Mouse (Mus musculus) layer of hippocampus, postnatal 10 days (tissue): Measurements from ENCODE around the gene Tmem260. TPM values are rescaled to one million over a fixed set of nuclear protein-coding genes. Genes with fewer than 3 reads are reported as not detected.
"Not testable (repeated sequence)": the region's sequence is repeated elsewhere in the genome, so short reads cannot be mapped to it uniquely, and the experiment has no call there.

Source experiments
- DNase-seq, 2 experiments: peaks; one replicate each; pipeline ENCODE4 v3.0.0; 2021; ENCODE audit warnings: low spot score in 2 of 2
- long read RNA-seq: library from polyadenylated mRNA; stranded (forward); transcript quantifications from one replicate; pipeline ENCODE4 v2.0.0, GENCODE M21; 2023
- total RNA-seq, 2 experiments: library from RNA; stranded (reverse); gene quantifications; 2 replicates each; pipeline ENCODE4 v1.2.3; 2021

The Tmem260 gene
- 10 to 100 TPM; 19.1 to 21.8 TPM for total RNA-seq
- long read RNA-seq, full-length matches to known transcripts: 6 of 10 reads
- long read RNA-seq, partial matches to known transcripts: 2 of 10 reads
- long read RNA-seq, other reads (novel, unspliced or antisense): 2 of 10 reads

DNA sequence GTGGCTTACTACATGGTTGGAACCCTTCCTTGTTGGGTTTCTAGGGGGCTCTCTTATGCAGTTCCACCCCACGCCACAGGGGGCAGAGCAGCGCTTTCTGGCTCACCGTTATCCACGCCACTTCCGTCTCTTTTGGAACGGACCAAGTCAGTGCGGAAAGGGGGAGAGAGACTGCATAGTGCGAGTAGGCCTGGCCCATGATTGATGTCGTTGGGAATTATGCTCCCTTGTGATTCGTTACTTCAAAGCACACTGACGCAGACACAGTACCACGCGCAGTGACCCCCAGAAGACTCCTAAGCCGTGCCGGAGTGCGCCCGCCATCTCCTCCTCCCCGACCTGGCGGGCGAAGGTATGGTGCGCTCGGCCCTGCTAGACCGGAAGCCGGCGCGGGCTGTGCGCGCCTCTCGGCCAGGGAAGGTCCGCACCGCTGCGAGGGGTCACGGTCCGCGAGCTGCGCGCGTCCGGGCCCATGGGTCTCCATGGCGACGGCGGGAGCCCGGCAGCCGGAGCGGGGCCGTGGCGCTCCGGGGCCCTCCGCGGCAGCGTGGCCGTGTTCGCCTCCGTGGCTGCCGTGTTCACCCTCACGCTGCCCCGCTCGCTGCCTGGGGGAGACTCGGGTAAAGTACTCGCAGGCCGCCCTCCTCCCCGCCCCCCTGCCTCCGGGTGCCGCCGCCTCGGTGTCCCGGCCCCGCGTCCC, at the start of gene Tmem260:
TSS of gene Tmem260 (plus strand) at position 141 of the 700 bp plus-strand sequence.
- DNase-seq: peak; percentile 97

GRCm38 (mm10) chr14:48406086-48406485, 39.8 kb upstream of the Tmem260 start:
- no peak for DNase-seq

DNA sequence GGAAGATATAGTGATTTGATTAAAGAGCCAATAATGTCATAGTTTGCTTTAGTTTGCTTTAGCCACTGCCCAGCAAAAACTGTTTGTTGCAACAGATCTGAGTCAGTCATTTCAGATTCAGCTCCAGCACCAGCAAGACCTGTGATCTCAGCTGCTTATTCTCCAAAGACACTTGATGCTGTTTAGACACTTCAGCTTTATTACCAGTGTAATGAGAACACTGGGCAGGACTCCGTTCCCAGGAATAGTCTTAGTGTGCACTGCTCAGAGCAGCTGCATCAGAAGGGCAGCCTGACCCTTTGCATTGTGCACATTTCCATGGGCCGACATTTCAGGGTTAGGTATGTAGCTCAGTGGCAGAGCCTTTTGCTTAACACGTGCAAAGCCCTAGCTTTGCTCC, 28.9 kb upstream of the Tmem260 start:
- DNase-seq: no peak

GRCm38 (mm10) chr14:48418264-48418663, 27.7 kb upstream of the Tmem260 start:
- no peak for DNase-seq

- DNase-seq: no peak
Observed at GRCm38 (mm10) chr14:48418672-48419071, 27.3 kb upstream of the Tmem260 start.

DNA sequence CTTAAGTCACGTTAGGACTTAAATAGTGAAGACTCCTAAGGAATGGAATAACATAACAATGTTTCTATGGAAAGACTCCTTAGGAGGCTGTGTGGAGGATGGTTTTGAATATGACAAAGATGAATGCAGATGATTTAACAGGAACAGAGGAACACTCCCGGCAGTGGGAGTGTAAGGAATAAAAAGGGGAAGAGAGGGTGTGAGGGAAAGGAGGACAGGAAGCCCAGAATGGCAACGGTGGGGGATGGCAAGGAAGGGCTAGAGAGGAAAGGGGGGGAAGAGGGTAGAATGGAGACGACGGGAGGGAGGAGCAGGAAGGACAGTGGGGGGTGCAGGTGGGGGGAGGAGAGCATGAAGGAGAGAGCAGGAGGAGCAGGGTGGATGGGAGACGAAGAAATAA, 24.4 kb upstream of the Tmem260 start:
- DNase-seq: no peak

DNA sequence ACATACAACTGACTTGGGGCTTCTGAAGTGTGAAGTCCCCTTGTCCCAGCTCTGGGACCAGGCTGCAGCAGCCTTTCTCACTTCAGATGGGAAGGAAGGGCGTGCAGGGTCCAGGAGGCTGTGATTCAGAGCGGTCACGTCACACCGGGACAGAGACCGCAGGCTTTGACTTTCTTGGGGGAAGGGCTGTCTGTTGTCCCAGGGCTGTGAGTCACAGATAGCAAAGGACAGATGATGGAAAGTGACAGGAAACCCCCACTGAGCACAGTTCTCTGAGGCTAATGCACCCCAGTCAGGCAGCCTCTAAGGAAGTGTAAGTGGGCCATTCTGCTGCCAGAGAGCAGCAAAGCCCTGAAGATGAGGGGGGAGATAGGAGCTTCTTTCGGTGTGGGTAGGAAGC, 23.9 kb upstream of the Tmem260 start:
- DNase-seq: no peak

- DNase-seq: no peak
Observed at GRCm38 (mm10) chr14:48422436-48422835, 23.5 kb upstream of the Tmem260 start.

- DNase-seq: no peak
Observed at GRCm38 (mm10) chr14:48422901-48423300, 23.0 kb upstream of the Tmem260 start.

- no peak for DNase-seq
Observed at GRCm38 (mm10) chr14:48431978-48432377, 13.9 kb upstream of the Tmem260 start.

DNA sequence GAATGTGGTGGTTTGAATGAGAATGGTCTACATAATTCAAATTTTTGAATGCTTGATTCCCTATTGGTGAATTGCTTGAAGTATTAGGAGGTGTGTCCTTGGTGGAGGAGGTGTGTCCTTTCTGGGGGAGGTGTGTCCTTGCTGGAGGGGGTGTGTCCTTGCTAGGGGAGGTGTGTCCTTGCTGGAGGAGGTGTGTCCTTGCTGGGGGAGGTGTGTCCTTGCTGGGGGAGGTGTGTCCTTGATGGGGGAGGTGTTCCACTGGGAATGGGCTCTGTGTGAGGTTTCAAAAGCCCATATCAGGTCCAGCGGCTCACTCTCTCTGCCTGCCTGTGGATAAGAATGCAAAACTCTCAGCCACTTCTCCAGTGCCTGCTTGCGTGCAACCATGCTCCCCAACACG, 2.1 kb upstream of the Tmem260 start:
- no peak for DNase-seq

DNA sequence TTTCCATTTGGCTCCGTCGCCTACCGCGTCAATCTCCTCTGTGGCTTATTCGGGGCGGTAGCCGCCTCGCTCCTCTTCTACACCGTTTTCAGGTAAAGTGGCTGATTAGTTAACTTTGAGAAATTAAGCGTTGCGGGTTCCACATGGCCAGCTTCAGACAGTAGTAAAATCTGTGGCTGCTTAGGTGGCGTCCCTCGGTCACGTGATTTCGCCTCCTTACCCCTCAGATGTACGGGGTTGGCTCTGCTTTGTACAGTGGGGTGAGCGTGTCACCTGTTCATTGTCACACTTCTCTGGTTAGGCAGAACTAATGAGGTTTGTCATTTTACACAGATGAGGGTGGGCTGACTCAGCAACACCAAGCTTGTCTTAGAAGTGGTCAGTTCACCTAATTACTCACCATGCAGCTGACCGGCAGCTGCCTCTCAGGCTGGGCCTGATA, 6.1 kb downstream of the Tmem260 start:
- DNase-seq: no peak

DNA sequence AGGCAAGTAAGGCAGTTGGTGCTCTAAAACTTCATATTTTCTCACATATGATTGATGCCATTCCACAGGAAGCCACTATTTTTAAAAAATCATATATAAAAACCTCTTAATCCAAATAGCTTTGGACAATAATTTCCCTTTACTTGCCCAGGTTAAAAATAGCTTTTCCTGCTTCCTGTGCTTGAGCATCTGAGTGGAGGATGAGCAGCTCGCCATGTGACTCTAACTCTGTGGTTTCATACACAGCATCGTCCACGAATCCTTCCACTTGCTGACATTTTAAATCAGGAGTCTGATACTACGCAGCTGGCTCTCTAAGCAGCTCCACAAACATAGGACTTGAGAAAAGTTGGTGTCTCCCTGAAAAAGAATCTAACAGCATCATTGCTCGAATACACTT, 7.5 kb downstream of the Tmem260 start:
- no peak for DNase-seq

DNA sequence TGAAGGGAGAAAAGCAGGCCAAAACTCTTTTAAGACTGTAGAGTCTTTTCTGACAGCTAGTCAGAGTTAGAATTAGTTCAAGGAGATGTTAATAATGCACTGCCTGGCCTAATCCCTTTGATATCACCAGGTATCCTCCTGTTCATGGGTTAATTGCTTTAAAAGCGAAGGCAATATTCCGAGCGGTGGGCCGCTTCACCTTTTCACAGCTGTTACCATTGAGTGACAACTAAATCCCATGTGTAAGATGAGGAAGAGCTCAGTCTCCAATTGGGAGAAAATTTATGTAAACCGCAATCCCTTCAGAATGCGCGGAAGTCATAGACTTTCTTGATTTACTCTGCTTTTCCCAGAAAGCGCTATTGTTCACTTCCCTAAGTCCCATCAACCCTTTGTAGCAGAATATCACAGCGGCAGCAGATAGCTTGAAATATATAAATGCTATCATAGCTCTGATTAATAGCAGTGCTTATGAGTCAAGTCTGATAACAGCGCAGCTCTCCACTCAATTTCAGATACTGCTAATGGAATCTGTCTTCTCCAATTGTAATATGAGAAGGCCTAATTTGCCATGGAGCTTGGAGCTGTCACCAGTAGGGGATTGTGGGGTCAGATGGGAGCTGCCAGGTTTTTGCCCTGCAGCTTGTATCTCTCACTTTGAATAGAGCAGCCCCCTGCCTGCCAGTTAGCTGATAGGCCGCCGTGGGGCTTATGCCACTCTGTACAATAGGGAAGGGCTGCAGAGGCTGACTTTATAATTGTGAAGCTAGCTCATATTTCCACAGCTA, 10.6 kb downstream of the Tmem260 start:
- no peak for DNase-seq

- DNase-seq: no peak
Observed at GRCm38 (mm10) chr14:48457288-48457938, 11.5 kb downstream of the Tmem260 start.

GRCm38 (mm10) chr14:48458901-48459300, 13.0 kb downstream of the Tmem260 start:
- no peak for DNase-seq

DNA sequence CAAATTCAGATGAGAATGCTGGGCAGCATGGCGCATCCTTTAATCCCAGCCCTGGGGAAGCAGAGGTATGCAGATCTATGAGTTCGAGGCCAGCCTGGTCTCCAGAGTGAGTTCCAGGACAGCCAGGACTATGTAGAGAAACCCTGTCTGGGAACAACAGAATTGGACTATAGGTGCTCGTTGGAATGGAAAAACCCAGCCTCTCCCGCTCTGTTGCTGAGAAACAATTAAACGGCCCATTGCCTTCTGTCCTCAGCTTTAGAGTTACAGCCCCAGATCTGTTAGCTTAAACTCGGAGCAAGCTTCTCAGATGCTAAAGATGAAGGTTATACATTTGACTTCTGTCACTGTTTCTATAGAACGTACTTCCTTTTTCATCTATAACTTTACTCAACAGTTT, 22.4 kb downstream of the Tmem260 start:
- DNase-seq: no peak

DNA sequence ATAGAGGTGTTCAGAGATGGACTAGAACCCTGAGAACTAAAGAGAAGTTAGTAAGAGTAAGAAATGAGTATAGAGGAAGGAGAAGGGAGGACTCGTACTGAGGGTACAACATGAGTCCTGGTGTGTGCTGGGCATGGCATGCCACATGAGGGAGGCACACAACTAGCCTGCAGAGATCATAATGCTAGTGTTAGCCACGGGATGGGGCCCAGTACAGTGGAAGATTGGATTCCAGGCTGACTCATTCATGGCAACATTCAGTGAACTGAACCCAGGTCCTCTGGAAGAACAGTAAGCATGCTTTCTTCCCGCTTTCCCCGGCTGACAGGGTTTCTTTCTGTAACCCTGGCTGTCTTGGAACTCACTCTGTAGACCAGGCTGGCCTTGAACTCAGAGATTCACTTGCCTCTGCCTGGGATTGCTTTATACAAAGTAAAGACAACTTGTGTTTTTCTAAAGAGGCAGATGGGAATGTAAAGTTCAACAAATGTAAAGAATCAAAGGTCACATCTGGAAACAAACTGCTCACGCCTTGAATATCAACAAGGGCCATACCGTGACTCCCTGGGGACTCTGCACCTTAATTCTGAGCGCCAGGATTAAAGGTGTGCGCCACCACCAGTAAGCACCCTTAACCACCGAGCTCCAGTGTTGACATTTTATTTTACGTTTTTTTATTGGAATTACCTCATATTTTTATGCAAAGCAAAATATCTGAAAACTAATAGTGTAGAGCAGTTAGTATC, 25.0 kb downstream of the Tmem260 start:
- DNase-seq: no peak

GRCm38 (mm10) chr14:48472179-48472578, 26.3 kb downstream of the Tmem260 start:
- DNase-seq: peak; percentile 37 to 55

- no peak for DNase-seq
Observed at GRCm38 (mm10) chr14:48475370-48475769, 29.4 kb downstream of the Tmem260 start.

DNA sequence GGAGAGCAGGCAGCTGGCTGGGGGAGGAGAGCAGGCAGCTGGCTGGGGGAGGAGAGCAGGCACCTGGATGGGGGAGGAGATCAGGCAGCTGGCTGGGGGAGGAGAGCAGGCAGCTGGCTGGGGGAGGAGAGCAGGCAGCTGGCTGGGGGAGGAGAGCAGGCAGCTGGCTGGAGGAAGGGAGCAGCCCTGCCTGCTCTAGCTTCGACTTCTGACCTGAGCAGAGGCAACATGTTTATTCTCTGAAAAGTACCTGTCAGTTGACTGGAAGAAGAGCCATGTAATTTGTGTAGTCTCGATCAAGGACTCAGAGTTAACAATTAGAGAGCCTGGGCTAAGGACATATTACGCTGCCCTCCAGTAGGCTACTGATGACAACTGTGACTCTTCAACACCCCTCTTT, 29.9 kb downstream of the Tmem260 start:
- not testable (repeated sequence) for DNase-seq
